Mouse (Mus musculus) stomach, postnatal 0 days (tissue): ENCODE data around the gene Serpina3g.

Experiments
- CTCF ChIP-seq: IDR thresholded peaks from 2 replicates; pipeline ENCODE4 v1.5.1; 2016; ENCODE audit warnings: antibody characterized with exemption, low read depth, mild to moderate bottlenecking, moderate library complexity
- EP300 ChIP-seq: optimal IDR thresholded peaks from 2 replicates; pipeline ENCODE3; 2016; ENCODE audit warnings: antibody characterized with exemption

GRCm38 (mm10) chr12:104243307-104243706 is 7.3 kb downstream of the Serpina3g start:
- no peak for TF ChIP-seq CTCF
- no peak for TF ChIP-seq EP300
